Mouse (Mus musculus): ENCODE measurements around the gene Klf11.
A peak's percentile ranks its signal among the peaks of the same experiment; 100 is the strongest.
"Not testable (repeated sequence)": the region's sequence is repeated elsewhere in the genome, so short reads cannot be mapped to it uniquely, and the experiment has no call there.

Klf11 gene

GRCm38 (mm10) chr12:24654065-24654862 lies 3.2 kb downstream of the Klf11 start:
- no peak for DNase-seq

DNA sequence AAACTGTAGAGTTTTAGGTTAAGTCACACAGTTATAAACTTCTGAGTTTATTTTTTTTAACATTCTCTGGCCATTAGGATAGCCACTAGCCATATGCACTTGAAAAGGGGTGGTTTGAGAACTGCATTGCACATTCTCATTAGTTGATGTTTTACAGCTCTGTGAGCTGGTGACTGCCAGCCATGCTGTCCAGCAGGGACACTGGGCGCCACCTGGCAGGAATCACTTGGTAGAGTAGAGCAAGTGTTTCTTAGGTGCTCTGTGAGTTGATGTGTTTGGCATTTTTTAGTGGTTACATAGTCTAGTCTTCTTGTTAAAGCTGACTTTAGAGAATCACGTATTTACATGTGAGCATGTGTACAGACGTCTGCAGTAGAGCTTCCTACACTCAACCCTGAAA lies 5.4 kb downstream of the Klf11 start:
- DNase-seq = no peak

DNA sequence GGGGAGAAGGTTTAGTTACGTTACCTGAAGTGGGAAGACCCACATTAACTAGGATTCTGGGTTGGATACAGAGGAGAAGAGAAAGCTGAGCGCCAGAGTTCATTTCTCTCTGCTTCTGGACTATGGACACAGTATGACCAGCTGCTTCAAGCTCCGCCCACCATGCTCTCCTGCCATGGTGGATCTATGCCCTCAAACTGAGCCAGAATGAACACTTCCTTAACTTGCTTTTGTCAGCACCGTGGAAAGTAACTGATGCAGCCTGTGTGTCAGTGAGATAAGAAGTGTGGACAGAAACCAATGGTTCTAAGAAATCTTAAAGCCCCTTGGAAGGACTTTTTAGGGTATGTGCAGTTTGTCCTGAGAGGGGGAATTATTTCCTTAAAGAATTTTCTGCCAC lies 7.9 kb downstream of the Klf11 start:
- DNase-seq = no peak

DNA sequence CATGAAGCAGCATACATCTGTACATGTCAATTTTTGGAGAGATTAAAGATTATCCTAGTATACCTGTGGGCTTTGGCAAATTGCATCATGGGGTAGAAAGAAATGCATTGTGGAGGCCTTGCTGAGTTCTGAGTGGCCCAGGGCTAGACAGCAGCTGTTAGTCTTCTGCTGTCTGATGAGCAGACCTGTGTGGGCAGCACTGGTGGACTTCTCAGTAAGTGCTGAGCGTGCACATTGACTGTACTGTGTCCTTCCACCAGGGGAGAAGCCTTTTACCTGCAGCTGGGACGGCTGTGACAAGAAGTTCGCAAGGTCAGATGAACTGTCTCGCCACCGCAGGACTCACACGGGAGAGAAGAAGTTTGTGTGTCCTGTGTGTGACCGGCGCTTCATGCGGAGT lies 8.8 kb downstream of the Klf11 start:
- no peak for DNase-seq

- no peak for DNase-seq
These were observed 10.0 kb downstream of the Klf11 start for GRCm38 (mm10) chr12:24661100-24661499.

GRCm38 (mm10) chr12:24662131-24662530 lies 11.1 kb downstream of the Klf11 start:
- no peak for DNase-seq

DNA sequence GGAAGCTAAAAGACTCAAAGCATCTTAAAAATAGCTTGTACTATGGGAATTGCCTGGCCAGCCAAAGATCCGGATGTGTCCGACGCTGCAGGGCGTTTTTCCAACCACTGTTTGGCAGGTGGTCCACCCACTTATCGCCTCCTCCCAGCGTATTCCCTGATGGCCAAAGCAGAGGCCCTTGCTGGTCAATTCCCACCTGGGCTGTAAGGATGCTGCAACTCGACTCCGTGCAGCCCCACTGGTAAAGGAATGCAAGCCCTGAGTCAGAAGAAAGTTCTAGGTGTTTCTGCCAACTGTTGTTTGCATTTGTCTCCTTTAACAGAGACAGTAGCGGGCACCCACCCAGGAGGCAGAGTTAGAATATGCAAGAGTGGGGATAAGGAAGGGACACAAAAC lies 29.0 kb downstream of the Klf11 start:
- no peak for DNase-seq

DNA sequence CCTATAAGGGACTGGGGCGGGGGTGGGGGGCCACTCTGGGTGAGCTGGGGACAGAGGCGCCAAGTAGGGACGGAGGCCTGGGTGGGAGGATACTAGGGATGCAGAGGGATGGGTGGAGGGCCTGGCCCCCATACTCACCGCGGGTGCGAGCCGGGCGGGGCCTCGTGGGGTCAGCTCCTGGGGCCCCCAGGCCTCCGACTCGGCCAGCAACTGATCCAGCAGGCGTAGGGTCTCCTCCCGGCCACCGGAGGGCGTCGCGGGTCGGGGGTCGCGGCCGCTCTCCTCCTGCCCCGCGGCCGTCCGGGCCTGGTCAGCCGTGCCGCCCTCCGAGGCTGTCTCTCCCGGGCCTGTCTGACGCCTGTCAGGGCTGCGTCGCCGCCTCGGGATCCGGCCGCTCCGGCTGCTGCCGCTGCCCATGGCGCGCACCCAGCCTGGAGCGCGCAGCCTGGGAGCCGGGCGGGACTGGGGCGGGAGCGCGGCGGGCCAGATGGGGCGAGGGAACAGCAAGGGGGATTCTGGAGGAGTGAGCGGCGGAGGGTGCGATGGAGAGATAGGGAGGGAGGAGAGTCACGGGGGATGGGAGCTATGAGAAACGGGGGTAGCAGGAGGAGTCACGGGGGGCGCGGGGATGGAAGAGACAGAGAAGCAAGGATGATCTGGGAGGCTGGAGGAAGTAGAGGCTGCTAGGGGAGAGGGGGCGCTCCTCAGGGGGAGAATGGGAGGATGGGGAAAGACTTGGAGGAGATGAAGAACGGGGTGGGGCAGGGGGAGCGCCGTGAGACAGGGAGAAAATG lies 29.6 kb downstream of the Klf11 start:
- no peak for DNase-seq

GRCm38 (mm10) chr12:24681286-24682023 lies 30.4 kb downstream of the Klf11 start, which contains the start of gene Cys1:
Cys1 (minus strand) TSS chr12:24681813.
- DNase-seq = no peak

- no peak for DNase-seq
These were observed 31.5 kb downstream of the Klf11 start for GRCm38 (mm10) chr12:24682563-24682962.

DNA sequence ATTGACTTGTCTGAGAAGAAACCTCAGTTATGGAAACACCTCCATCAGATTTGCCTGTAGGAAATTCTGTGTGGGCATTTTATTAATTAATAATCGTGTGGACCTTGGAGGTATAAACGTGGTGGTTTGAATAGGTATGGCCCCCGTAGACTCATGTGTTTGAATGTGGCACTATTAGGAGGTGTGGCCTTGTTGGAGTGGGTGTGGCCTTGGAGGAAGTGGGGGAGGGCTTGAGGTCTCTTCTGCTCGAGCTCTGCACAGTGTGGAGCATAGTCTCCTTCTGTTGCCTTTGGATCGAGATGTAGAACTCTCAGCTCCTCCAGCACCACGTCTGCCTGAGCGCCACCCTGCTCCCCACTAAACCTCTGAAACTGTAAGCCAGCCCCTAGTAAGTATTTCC lies 32.4 kb downstream of the Klf11 start:
- DNase-seq = no peak

GRCm38 (mm10) chr12:24686038-24686695 lies 35.1 kb downstream of the Klf11 start:
- no peak for DNase-seq

DNA sequence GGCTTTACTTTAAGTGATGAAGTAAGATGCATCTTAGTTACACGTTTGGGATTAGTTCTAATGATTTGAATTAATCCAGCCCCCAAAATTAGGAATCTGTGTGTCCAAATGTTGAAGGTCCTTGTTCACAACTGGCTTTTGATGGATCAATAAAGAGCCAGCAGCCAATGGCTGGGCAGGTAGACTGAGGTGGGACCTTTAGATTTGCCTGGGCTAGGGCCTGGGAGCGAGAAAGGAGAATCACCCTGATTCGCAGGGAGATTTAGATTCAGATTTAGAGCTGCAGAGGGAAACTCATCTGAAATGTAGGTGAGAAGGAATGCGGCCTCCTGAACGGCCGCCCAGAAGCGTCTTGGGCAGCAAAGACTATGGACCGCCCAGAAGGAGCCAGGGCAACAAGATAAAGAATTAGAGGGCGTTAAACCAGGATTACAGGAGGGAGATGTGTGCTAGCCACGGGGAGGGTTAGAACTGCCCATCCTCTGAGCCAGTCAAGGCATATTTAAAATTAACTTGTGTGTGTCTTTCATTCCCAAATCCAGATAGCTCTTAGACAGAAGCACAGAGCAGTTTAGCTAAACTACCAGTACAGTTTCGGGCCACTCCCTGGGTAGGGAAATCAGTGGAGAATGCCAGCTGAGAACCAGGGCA lies 35.7 kb downstream of the Klf11 start:
- no peak for DNase-seq

DNA sequence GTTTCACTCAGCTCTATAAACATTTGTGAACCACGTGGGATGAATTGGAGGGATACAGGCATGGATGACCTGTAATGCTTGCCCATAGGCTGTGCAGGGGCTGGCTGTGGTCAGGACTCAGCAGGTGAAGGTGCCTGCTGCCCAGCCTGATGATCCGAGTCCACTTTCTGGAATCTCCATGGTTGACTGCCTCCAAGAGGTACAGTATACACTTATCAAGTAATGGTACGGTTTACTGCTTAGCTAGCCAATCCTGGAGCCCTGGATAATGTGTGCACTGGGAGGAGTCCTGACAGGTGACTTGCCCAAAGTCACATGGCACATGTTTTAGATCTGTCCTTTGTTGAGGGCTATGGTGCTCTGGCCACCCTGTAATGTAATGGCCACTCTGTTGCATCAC lies 39.3 kb downstream of the Klf11 start:
- DNase-seq = no peak

GRCm38 (mm10) chr12:24696500-24697483 lies 45.7 kb downstream of the Klf11 start:
- DNase-seq = peak; percentile 73 to 77

GRCm38 (mm10) chr12:24697484-24698204 lies 46.6 kb downstream of the Klf11 start:
- DNase-seq = no peak

GRCm38 (mm10) chr12:24698514-24698913 lies 47.4 kb downstream of the Klf11 start:
- no peak for DNase-seq

DNA sequence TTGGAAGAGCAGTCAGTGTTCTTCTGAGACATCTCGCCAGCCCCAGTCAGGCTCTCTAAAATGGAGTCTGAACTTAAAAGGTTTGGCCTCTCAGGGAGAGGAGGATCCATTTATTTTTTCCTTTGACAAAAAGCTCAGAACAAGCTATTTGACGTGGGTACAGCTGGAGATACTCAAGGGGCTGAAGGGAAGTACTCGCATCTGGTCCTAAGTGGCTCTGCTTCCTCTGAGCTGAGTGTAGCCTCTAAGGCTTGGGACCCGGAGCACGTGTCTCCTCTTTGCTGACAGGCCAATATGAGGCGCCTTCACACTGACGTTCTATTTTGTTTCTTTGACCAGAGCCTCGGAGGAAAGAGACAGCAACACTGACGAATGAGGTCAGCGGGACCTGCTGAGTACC lies 48.5 kb downstream of the Klf11 start:
- no peak for DNase-seq

- DNase-seq = not testable (repeated sequence)
These were observed 50.5 kb downstream of the Klf11 start for GRCm38 (mm10) chr12:24701621-24702020.

GRCm38 (mm10) chr12:24703013-24703412 lies 51.9 kb downstream of the Klf11 start:
- no peak for DNase-seq
